Mouse (Mus musculus): Measurements from ENCODE around the gene Dnah1.

DNA sequence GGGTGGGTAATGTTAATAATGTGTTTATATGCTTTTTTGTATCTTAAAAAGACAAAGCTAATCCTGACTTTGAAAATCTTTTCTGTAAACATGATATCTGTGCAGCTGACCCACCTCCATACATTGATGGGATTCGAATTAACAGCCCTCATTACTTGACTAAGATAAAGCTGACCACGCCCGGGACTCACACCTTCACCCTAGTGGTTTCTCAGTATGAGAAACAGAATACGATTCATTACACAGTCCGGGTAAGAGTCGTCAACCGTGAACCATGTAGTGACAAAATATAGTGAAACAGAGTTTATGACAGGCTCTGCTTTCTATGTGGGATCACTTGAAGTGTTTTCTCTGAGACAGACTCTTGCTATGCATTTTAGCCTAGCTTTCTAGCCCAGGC, 44.3 kb upstream of the Dnah1 start:
- no peak for TF ChIP-seq EP300 (optimal IDR thresholded peaks at IDR 0.05)
- no peak for TF ChIP-seq CTCF (IDR thresholded peaks at IDR 0.05; ENCODE audit: low read depth)

Data from stomach, postnatal 0 days (tissue).